Mouse (Mus musculus) spleen, postnatal 10 days (tissue): ENCODE results near the gene Ifitm2.
A peak's percentile ranks its signal among the peaks of the same experiment; 100 is the strongest.

Source experiments
- DNase-seq, 2 experiments: peaks; one replicate each; pipeline ENCODE4 v3.0.0; 2021 to 2022; ENCODE audit warnings: low spot score in 2 of 2

The Ifitm2 gene

DNA sequence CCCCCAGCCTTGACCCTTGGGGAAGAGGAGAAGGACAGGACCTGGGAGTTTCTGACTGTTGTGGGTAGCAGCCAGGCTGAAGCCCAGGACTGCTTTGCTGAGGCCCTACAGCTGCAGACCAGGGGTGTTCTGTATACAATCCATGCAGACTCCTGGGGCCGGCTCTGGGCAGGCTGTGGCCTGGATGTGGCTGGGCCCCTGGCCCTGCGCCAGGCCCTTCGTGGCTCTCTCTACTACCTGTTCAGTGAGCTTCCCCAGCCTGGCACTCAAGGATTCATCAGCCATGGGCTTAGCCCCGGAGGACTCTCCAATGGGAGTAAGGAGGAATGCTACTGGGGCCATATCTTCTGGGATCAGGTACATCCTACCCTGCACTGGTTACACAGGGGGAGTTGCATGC lies 12.4 kb downstream of the Ifitm2 start:
- DNase-seq: no peak

DNA sequence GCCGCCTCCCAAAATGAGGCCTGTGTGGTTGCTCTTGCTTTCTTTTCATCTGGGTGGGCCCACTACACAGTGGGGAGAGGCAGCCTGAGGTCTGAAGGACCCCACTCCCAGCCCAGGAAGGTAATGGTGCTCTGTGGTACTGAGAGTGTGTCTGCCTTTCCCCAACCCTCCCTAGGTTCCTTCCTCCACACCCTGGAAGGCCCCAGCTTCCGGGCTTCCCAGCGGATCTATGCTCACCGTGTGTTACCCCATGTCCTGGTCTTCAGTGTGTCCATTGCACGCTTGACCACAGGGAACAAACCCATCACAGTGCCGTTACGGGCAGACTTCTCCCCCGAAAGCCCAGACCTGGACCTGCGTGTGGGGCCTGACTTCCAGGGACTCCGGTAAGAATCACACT lies 13.0 kb downstream of the Ifitm2 start:
- no peak for DNase-seq

DNA sequence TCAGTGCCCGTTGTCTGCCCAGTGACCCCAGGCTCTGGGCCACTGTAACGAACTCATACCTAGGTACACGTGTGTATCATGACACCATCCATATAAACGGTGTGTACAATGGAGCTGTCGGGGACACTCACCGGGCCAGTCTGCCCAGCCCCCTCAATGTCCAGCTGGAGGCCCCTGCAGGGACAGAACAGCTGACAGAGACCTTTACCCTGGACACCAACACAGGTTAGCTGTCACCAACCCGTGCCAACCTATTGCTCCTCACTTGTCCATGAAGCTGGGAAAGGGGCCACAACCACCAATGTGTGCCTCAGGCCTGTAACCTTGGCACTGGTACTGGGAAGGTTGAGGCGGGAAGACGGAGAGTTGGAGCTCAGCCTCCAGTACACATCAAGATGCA lies 13.4 kb downstream of the Ifitm2 start:
- DNase-seq: no peak

DNA sequence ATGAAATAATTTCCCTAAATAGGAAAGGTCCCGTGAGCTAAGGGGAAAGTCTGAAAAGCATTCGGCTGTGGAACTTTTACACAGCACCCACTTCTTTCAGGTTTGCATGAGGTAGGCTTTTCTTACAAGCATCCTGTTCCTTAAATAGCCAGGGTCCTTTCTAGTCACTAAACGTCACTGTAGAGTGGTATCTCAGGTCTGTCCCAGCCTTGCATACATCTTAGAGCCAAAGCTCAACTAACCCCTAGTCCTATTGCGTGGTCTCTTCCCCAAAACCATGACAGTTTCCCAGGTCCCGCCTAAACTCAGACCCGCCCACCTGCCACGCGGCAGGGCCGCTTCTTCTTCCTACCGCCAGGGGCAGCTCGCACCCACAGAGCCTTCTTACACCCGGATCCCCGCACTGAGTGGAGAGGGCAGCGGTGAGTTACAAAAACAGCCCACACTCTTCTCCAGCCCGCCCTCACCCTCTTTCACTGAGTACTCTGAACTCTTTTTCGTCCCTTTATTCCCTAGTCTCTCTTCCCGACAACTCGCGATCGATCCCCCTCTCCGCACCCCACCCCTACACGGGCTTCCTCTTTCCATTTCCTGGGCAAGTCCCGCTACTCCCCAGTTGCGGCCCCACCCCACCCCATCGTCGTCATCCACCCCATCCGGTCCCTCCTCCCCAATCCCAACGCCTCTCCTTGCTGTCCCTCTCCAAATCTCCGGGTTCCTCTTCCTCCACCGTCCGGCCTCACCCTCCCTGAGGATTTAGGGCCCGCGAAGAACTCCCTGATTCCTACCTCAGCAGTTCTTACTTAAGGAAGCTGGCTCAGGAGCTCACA lies 14.3 kb downstream of the Ifitm2 start, which contains the start of gene Pgghg:
TSS of gene Pgghg (plus strand) at position 170 of the 830 bp plus-strand sequence.
- DNase-seq: peak; percentile 70 to 84

DNA sequence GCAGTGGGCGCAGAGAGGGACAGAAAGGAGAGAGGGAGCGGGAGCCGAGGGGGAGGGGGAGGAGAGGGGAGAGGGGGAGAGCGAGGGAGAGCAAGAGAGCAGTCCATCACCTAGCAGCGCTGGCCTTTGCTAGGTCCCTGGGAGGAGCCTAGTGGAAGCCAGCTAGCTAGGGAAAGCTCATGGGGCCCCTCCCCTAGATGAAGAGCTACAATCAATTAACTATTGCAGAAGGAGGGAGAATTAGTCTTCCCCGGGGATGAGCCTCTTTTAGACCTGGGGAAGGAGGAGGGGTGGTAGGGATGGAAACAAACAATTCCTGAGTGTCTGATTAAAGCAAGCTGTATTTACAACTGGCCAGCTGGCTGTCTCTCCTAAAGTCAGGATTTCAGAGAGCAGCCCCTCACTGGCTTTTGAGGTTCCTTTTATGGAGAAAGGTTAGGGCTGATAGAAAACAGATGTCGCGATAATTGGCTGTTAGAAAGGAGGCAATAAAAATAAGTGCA lies 16.1 kb downstream of the Ifitm2 start:
- DNase-seq: no peak

DNA sequence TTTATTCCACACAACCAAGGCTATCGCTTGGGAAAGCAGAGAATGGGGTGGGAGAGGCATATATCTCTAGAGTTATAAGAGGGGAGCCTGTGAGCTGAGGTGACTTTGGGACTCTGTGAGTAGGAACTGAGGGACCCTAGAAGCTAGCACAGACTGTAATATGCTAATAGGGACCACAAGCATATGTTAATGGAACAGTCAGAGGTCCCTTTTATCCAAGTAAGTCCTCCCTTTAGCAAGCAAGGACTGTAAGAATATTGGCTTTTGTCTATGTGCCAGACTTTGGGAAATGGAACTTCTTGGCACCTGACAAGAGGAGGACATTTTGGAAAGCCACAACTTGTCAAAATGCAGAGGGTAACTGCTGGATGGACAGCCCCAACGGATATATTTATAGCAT lies 16.9 kb downstream of the Ifitm2 start:
- no peak for DNase-seq

DNA sequence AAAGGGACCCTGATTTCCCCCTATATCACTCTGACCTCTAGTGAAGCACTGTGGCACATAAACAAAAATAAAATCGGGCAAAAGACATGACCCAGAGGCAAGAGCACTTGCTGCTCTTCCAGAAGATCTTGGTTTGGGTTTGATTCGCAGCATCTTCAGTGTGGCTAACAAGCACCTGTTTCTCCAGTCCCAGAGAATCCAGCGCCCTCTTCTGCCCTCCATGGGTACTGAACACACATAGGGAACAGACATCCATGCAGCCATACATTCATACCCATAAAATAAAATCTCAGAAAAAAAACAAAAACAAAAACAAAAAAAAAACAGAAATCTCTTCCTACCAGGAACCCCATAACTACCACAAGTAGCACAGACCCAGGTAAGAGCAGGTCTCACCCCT lies 17.4 kb downstream of the Ifitm2 start:
- peak in 1 of 2 experiments; percentile 26 for DNase-seq

DNA sequence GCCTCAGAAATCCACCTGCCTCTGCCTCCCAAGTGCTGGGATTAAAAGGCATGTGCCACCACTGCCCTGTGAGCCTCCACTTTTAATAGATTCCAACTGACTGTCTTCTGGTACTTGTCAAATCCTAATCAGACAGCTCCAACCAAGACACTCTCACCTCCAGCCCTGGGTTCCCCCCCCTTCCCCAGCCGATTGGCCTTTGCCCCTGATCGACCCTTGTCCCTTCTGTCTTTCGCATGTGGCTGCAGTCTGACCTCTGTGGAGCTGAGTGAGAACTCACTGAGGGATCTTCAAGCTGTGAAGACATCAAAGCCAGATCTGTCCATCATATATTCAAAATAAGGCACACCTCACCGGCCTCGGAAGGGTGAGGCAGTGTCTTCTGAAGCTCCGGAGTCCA lies 28.6 kb downstream of the Ifitm2 start:
- DNase-seq: no peak

DNA sequence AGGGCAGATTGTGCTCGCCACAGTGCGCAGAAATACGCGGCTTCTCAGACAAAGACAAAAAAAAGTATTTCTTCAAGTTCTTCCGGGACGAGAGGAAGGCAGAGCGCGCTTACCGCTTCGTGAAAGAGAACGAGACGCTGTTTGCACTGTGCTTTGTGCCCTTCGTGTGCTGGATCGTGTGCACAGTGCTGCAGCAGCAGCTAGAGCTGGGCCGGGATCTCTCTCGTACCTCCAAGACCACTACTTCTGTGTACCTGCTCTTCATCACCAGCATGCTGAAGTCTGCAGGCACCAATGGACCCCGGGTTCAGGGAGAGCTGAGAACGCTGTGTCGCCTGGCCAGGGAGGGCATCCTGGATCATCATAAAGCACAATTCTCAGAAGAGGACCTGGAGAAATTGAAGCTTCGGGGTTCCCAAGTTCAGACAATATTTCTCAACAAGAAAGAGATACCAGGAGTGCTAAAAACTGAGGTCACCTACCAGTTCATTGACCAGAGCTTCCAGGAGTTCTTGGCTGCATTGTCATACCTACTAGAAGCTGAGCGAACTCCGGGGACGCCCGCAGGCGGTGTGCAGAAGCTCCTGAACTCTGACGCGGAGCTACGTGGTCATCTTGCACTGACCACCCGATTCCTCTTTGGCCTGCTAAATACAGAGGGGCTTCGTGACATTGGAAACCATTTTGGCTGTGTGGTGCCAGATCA lies 32.6 kb downstream of the Ifitm2 start:
- DNase-seq: no peak

DNA sequence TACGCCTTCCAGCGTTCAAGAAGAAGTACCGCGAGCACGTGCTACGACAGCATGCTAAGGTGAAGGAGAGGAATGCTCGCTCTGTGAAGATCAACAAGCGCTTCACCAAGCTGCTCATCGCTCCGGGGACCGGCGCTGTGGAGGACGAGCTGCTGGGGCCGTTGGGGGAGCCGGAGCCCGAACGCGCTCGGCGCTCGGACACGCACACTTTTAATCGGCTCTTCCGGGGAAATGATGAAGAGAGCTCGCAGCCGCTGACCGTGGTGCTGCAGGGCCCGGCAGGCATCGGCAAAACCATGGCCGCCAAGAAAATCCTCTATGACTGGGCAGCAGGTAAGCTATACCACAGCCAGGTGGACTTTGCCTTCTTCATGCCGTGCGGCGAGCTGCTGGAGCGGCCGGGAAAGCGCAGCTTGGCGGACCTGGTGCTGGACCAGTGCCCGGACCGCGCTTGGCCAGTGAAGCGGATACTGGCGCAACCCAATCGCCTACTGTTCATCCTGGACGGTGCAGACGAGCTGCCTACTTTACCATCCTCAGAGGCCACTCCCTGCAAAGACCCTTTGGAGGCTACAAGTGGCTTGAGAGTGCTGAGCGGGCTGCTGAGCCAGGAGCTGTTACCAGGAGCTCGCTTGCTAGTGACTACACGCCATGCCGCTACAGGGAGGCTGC lies 33.3 kb downstream of the Ifitm2 start:
- DNase-seq: no peak

DNA sequence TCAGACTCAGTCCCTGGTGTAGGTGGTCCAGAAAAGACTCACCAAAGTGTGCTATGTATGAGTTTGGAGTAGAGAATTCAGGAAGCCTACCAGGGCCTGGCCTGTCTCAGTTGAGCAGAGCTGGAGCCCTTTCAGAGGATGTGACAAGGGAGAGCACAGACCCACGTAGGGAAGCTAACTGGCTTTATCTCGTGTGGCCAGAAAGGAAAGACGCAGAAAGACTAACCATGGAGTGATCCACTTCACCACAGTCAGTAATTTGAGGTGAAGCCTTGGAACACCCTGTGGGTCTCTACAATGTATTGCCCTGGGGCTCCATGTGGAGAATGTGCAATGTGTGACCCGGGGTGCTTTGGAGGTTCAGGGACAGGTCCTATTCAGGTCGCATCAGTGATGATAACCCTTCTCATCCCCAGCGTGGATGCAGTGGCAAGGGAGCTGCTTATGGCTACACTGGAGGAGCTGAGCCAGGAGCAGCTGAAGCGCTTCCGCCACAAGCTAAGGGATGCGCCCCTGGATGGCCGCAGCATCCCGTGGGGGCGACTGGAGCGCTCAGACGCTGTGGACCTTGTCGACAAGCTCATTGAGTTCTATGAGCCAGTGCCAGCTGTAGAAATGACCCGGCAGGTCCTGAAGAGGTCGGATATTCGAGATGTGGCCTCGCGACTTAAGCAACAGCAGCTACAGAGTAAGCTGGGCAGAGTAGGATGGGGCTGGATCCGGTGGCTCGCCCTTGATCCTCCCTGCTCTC lies 34.4 kb downstream of the Ifitm2 start:
- DNase-seq: no peak

DNA sequence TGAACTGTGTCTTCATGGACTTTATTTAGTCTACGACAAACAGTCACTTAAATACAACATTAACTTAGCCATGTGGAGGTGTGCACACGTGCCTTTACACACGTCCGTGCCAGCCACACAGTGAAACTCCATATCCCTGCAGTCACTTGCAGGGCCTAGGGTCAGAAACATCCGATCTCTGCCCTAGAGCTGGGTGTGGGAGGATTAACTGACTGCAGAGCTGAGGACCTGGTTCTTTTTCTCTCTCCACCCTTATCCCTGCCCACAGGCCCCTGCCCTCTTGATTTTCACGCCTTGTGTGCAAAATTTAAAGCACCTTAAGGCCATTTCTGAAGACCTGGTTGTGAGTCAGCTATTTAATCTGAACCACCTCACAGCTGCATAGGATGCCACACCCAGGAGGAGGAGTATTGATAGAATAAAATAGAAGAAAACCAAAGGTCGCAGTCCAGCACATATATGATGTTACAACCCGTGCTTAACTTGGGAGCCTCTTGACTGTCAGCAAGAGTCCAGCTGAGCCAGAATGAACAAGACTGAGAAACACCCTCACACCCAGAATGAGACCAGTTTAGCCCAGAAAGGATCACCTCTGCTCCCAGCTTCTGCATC lies 35.3 kb downstream of the Ifitm2 start, which contains the start of gene Nlrp6:
TSS of gene Nlrp6 (plus strand) at position 485 of the 612 bp plus-strand sequence.
- no peak for DNase-seq

DNA sequence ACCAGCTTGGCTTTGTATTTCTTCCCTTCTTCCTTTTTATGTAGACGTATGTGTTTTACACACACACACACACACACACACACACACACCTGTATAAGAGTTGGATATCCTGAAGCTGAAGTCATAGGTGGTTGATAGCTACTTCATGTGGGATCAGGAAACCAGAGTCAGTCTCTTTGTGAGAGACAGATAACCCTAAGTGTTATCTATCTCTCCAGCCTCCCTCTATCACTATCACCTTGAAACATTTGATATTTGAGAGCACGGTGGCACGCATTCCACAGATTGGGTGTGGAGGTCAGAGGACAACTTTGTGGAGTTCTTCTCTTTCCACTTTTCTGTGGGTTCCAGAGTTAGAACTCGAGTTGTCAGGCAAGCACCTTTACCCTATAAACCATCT lies 35.9 kb downstream of the Ifitm2 start:
- no peak for DNase-seq

DNA sequence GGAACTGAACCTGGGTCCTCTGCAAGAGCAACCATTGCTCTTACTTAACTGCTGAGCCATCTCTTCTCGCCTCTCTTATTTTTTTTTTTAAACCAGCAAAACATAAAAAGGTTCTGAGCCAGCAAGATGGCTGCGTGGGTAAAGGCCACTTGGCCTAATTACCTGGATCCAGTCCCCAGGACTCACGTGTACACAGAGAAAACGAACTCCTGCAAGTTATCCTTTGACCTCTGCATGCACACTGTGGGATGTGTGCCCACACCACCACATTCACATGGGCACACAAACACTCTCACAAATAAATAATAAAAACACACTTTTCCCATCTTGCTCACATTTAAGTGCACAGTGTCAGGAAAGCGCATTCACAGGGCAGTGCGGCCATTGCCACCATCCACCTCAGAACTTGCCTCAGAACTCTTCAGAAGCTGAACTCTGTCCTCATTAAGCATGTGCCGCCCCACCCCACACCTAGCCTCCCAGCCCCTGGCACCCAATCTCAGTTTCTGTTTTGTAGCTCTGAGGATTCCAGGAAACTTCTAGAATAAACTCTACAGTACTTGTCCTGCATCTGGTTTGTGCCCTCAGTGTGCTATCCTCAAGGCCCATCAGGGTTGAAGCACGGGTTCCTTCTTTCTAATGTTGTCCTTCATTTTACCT lies 41.6 kb downstream of the Ifitm2 start:
- no peak for DNase-seq

DNA sequence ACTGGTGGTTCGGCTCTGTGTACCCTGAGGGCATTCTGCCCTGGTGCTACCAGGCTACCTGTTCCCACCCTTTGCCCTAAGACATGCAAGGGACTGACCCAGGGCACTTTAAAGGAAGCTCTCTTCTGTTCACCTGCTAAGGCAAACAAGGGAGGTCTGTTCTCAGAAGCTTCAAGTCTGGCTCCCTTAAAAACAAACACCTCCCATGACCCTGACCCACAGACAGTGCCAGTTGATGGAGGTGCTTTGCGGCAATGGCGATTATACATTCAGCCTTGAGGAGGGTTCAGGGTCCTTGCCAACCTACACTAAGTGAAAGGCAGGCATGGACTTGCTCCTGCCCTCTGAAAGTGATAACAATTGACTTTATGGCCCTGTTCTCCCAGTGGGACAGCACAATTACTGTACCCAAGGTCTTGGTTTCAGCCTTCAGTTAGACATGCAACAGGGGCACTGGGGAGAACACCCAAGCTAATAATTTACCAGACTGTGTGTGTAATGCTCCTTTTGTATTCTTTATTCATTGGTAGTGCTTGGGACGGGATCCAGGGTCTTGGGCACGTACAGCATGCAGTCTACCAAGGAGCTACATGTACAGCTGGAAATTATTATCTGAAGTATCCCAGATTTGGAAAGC lies 42.8 kb downstream of the Ifitm2 start:
- DNase-seq: no peak

DNA sequence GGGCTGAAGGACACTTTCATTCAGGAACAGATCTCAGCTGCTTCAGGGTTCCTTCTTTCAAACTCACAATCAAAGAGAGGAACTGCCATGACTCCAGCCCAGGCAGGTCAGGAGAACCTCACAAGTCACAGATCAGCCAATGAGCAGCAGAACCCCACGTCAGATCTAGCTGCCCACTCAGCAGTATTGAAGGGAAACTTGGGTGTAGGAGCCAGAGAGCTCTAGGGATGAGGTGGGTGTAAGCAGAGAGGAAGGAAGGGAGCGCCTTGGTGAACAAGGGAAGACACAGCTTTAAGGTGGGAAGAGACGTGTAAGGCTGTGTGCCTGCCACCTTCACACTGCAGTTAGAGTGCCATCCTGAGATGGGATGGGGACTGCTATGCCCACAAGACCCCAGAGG lies 43.5 kb downstream of the Ifitm2 start:
- no peak for DNase-seq

DNA sequence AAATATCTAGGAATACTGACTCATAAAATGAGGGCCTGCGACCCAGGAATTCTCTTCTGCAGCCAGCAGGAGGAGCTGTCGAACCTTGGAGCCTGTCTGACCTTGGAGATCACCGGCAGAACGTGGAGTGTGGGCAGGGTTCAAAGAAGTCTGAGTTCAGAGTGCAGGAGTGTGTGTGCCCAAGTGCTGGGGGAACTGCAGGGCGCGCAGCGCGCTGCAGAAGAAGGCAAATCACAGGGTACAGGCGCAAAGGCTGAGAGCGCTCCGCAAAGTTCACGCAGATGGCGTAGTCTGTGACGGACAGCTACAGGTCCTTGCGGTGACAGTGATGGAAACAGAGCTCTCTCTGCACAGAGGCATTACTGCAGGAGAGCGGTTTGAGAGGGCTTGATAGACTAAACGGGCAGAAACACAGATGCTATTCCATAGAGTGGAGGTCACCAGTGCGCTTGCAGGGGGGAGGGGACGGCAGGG lies 47.1 kb downstream of the Ifitm2 start:
- DNase-seq: peak; percentile 53 to 79

DNA sequence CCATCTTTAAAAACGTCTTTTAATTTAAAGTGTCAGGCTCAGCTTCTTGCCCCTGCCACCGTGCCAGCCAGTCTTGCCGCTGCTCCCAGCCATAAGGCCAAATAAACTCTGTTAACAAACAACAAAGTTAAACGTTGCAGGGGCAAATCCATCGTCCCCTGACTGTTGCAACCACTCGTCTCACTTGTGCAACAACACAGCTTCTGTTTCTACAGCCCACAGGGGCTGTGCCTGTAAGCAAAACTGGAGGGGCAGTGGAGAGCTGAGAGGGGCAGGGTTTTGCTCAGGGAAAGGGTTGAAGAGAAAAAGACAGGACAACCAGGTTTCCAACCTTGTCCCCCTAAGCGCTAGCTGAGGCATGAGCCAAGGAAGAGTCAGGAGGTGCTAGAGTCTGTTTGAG lies 47.6 kb downstream of the Ifitm2 start:
- no peak for DNase-seq

DNA sequence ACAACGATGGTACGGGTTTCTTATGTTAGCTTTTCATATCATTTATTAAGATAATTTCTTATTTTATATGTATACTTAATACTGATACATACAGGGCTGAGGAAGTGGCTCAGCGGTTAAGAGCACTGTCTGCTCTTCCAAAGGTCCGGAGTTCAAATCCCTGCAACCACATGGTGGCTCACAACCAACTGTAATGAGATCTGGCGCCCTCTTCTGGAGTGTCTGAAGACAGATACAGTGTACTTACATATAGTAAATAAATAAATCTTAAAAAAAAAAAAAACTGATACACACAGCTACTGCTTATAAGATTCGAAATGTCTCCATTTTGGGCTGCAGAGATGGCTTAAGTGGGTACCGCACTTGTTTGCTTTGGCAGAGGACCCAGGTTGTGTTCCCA lies 48.1 kb downstream of the Ifitm2 start:
- DNase-seq: no peak

DNA sequence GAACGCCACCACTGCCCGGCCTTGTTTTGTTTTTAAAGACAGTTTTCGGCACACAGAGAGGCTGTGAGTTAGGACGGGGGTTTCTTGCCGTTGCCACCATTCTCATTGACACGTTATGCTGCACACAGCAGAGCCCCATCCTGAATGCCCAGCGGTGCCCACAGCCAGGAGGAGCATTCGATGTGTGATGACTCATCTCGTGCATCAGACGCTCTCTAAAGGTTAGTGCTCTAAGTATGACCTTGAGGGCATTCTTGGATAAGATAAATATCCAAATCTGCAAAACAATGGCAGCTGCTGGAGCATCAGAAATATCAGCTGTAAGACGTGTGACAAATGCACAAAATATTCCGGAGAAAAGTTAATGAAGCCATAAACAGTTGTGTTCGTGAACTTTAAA lies 48.7 kb downstream of the Ifitm2 start:
- DNase-seq: no peak
